ENCODE assay signal across 7 mouse cellular contexts in genomic region chr8:107503354-107503753, GRCm38 (mm10).
DNase-seq lines count a peak whose midpoint lies in the region; ATAC-seq and TF ChIP-seq lines count a peak whose summit lies in the region.

No protein-coding gene starts in this region.

- no peaks in the 10 kb centered on the region for H3K27me3 ChIP-seq in ES-Bruce4 (ENCODE audit: control insufficient read depth, insufficient read depth, low read length, poor library complexity, severe bottlenecking)
- H3K27me3 ChIP-seq in liver, postnatal 0 days (ENCODE audit: insufficient read depth, low read length), result no peaks in the 10 kb centered on the region

- no peak for TF ChIP-seq CTCF in ES-Bruce4 (IDR thresholded peaks at IDR 0.05; ENCODE audit: low read depth, low read length)
- no peak for TF ChIP-seq CTCF in liver, postnatal 0 days (IDR thresholded peaks at IDR 0.05; ENCODE audit: low read depth)

- peak; percentile 65 for DNase-seq in embryo, embryonic 10 days (ENCODE audit: low spot score)
- peak; percentile 27 for DNase-seq in induced T-regulatory cell, adult 2 months (ENCODE audit: low read depth)
- peak; percentile 46 for DNase-seq in liver, postnatal 0 days
- no peak for DNase-seq in ovary, postnatal 14 days (ENCODE audit: low spot score)
- no peak for DNase-seq in cerebellum, postnatal 14 days

- peak overlapping the region; percentile 30; the same call in 1 of the 2 replicates for H3K27ac ChIP-seq in ES-Bruce4 (ENCODE audit: insufficient read depth, low read length)
- peak overlapping the region; percentile 81 for H3K27ac ChIP-seq in liver, postnatal 0 days (ENCODE audit: low read depth)

- TF ChIP-seq EP300 in ES-Bruce4 (IDR thresholded peaks at IDR 0.05; ENCODE audit: insufficient read depth, low read depth, low read length), result no peak
- TF ChIP-seq EP300 in liver, postnatal 0 days (IDR thresholded peaks at IDR 0.05; ENCODE audit: low read depth), result no peak

- no peaks in the 10 kb centered on the region for H3K36me3 ChIP-seq in ES-Bruce4 (ENCODE audit: control insufficient read depth, insufficient read depth, low read length, poor library complexity, severe bottlenecking)
- H3K36me3 ChIP-seq in liver, postnatal 0 days (replicated peaks; ENCODE audit: insufficient read depth, low read length), result peaks cover 19% of the 10 kb centered on the region

- peaks cover 12% of the 10 kb centered on the region for H3K4me1 ChIP-seq in ES-Bruce4 (ENCODE audit: control insufficient read depth, insufficient read depth, low read length)
- H3K4me1 ChIP-seq in liver, postnatal 0 days (ENCODE audit: insufficient read depth), result peaks cover 19% of the 10 kb centered on the region

- WGBS in liver, postnatal 0 days (ENCODE audit: insufficient replicate concordance), result 5% methylated on average over 6 of the region's 6 CpGs

- ATAC-seq in liver, postnatal 0 days, result peak; percentile 61
- no peak for ATAC-seq in activated CD4-positive, CD25-positive, alpha-beta regulatory T cell, adult 4 months

- H3K4me3 ChIP-seq in ES-Bruce4 (ENCODE audit: low read depth, low read length), result no peak overlapping the region
- no peak overlapping the region for H3K4me3 ChIP-seq in liver, postnatal 0 days (ENCODE audit: low read depth, low read length)

- peak overlapping the region; percentile 49 for H3K4me2 ChIP-seq in liver, postnatal 0 days (ENCODE audit: low read depth, low read length)

- no peak for TF ChIP-seq POLR2A in ES-Bruce4 (IDR thresholded peaks at IDR 0.05; ENCODE audit: insufficient read depth, low read length)

- no peak overlapping the region for H3K9ac ChIP-seq in ES-Bruce4 (ENCODE audit: low read depth, poor library complexity, severe bottlenecking)
- H3K9ac ChIP-seq in liver, postnatal 0 days (replicated peaks), result no peak overlapping the region

- H3K9me3 ChIP-seq in ES-Bruce4 (replicated peaks; ENCODE audit: control insufficient read depth, insufficient read depth, low read length, poor library complexity, severe bottlenecking), result no peaks in the 10 kb centered on the region
- H3K9me3 ChIP-seq in liver, postnatal 0 days (ENCODE audit: low read length), result no peaks in the 10 kb centered on the region

Comparison
In these comparisons a context has a peak if more than half of its experiments do, and no peak if none do; other contexts are left out.
1. DNase-seq: peak in embryo, embryonic 10 days (single experiment), induced T-regulatory cell, adult 2 months (single experiment) and liver, postnatal 0 days (single experiment); none in ovary, postnatal 14 days (single experiment) and cerebellum, postnatal 14 days (0 of 2).